Mouse (Mus musculus) kidney, postnatal 36 days (tissue): ENCODE data around the gene Bglap3.
"Not testable (repeated sequence)": the region's sequence is repeated elsewhere in the genome, so short reads cannot be mapped to it uniquely, and the experiment has no call there.

Experiments used
- DNase-seq, 2 experiments: peaks; one replicate each; pipeline ENCODE4 v3.0.0; 2021 to 2022; ENCODE audit warnings: mixed read lengths in 2 of 2

Gene Bglap3

GRCm38 (mm10) chr3:88376644-88377043 is 4.1 kb upstream of the Bglap3 start:
- not testable (repeated sequence) for DNase-seq

DNA sequence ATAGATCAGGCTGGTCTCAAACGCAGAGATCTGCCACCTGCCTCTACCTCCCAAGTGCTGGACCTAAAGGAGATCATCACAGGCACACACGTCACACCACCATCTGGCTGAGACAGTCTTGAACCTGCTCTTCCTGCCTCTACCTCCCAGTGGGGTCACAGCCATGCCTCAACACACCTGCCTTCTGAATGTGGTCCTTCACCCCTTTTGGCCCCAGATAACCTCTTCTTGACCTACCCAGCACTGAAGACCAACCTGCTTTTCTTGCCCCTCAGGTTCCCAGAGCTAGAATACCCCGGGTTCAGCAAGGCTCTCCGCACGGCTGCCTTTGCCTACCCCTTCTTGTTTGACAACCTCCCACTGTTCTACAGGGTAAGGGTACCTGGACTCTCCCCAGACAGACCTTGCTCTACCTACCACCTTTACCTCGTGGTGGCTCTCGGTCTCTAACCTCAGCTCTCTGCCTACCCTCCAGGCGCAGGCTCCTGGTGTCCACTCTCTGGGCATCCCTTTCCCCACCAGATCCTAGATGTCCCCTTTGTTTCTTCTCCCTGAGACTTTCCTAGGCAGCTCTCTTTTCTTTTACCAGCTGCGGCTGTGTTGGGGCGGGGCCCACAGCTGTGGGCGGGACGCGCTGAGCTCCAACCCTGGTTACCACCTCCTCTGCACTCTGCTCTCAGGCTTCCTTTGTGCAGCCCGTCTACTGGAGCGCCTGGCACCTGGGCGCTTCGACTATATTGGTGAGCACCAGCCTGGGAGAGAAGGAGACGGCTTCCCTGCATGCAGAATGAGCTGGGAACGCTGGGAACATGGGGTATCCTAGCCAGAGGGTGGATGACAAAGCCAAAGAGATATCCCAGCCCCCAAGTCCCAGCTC is 3.4 kb upstream of the Bglap3 start:
- peak; percentile 31 to 55 for DNase-seq

DNA sequence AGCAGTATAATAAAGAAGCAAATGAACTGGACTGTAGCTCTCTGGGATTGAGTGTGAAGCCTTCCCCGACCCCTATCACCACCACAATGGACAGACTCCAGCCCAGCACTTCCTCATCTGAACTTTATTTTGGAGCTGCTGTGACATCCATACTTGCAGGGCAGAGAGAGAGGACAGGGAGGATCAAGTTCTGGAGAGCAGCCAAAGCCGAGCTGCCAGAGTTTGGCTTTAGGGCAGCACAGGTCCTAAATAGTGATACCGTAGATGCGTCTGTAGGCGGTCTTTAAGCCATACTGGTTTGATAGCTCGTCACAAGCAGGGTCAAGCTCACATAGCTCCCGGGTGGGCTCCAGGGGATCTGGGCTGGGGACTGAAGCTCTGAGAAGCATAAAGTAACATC is 4.0 kb downstream of the Bglap3 start:
- not testable (repeated sequence) for DNase-seq

- DNase-seq: not testable (repeated sequence)
Observed at GRCm38 (mm10) chr3:88367517-88367916, 5.0 kb downstream of the Bglap3 start.

DNA sequence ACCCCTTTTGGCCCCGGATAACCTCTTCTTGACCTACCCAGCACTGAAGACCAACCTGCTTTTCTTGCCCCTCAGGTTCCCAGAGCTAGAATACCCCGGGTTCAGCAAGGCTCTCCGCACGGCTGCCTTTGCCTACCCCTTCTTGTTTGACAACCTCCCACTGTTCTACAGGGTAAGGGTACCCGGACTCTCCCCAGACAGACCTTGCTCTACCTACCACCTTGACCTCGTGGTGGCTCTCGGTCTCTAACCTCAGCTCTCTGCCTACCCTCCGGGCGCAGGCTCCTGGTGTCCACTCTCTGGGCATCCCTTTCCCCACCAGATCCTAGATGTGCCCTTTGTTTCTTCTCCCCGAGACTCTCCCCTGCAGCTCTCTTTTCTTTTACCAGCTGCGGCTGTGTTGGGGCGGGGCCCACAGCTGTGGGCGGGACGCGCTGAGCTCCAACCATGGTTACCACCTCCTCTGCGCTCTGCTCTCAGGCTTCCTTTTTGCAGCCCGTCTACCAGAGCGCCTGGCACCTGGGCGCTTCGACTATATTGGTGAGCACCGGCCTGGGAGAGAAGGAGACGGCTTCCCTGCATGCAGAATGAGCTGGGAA is 5.6 kb downstream of the Bglap3 start:
- peak; percentile 35 to 66 for DNase-seq

- no peak for DNase-seq
Observed at GRCm38 (mm10) chr3:88365705-88366361, 6.7 kb downstream of the Bglap3 start.

DNA sequence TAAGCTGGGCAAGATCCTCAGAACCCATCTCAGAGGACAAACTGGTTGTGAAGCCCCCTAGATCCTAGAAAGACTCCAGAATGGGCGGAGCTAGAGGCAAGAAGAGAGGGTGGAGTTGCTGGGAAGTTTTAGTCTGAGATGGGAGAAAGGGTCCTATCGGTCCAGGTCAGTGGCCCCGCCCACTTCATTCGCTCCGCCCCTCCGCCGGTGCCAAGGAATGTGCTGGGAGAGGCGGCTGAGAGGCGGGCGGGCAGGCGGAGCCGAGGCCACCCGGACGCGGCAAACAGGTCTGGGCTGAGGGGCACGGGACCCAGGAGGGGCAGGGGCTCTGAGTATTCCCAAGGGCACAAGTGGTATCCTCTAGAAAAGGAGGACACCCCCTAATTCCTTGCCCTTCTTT is 8.2 kb downstream of the Bglap3 start, which contains the start of gene Paqr6:
Paqr6 (plus strand) TSS at position 248 of the 400 bp plus-strand sequence.
- DNase-seq: peak; percentile 75 to 88

- no peak for DNase-seq
Observed at GRCm38 (mm10) chr3:88363700-88364099, 8.8 kb downstream of the Bglap3 start.

DNA sequence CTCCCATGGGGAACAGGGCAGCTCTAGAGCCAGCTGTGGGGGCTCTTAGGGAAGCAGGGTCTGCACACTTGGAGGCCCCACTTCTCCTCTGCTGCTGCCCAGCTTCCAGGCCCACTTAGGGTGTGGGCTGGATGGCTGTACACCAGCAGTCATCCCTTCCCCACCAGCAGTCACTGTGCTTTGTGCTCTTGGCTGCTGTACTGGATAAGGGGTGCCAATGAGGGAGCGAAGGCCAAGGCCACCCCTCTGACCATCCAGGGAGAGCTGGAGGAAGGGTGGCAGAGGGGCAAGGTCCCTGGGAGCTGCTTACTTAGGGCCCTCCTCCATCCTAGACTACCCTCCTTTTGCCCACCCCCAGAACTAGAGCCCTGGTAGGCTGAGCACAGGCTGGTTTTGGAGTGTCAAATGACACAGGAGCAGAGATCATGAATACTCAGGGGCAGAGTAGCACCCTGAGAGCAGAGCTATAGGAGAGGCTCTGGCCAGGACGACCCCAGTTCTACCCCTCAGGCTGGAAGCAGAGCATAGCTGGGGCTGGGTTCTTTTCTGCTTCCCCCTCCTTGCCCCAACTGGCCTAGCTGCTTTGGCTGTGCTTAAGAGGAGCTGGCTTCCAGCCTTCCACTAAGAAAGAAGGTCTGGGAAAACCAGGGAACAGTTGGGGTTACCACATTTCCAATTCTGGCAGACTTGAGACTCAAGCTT is 10.8 kb downstream of the Bglap3 start:
- DNase-seq: no peak

DNA sequence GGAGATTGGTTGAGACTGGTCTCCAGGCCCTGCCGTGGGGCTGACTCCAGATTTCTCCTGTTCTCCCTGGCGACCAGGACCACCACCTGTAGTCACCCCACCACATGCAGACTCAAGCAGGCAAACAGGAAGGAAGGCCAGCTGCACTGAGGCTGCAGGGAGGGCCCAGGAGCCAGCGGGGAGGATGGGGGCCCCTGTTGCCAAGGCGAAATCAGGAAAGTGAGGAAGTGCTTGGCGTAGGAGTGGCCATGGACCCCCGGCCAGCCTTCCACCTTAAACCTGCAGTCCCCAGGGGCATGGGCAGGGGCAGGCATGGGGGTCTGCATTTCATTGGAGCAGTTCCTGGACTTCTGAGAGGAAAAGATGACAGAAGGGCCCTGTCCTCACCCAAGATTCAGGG is 11.4 kb downstream of the Bglap3 start:
- DNase-seq: no peak

DNA sequence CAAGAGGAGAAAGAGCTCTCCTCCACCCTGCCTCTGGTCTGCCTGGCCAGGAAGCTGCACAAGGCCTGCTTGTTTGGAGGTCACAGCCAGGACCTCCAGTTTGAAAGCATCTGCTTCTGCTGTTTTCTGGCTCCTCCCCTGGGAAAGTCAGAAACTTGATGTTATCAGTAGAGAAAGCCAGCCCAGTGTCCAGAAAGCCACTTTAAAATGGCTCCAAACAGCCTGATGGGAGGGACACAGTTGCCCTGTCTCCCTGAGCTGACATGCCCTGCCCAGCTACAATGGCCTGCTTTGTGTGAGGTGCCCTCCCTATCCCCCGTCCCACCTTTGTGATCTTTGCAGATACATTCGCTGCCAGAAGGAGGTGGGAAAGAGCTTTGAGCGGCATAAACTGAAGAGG is 12.6 kb downstream of the Bglap3 start:
- no peak for DNase-seq

DNA sequence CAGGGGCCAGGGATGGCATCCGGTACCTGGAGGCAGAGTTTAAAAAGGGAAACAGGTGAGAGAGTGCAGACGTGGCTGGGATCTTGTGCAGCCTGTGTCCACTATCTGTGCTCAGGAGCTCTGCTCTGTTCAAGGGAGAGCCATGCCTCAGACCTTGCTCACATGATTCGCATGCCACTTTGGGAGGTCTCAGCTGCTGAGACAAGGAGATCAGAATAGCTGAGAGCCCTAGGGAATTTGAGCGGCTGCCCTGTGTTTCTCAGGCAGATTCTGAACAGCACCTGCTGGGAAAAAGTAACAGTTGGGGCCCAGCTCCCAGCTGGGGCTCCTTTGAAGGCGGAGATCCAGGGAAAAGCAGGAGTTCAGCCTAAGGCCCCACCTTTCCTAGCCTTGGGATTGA is 13.0 kb downstream of the Bglap3 start:
- DNase-seq: no peak

DNA sequence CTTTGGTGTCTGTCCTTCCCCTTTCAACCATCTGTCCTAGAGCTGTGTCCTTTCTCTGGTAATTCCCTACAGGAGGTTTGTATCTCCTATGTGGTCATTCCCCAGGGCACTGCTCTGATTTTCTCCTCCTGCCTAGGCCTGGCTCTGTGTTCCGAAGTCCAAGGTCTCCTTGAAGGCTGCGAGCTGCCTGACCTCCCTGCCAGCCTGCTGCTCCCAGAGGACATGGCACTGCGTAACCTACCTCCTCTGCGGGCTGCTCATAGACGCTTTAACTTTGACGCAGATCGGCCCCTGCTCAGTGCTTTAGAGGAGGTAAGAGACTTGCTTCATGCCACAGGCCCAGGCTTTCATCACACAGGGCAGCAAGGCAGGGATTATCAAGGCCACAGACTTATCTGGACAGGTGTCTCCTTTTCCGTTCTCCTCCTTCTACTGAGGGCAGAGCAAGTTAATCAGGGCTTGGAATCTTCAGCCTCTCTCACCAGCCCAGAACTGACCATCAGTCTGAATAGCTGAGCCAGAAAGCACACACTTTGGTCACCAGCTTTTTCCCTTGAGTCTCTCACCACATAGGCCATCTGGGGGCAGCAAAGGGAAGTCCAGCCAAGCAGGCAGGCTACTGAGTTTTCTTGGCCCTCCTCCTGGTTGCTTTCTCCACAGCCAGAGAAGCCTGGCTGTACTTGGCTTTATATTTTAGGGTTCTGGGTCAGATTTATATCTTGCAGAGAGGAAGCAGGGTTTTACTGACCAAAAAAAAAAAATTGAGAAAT is 18.0 kb downstream of the Bglap3 start:
- peak; percentile 48 to 55 for DNase-seq

- no peak for DNase-seq
Observed at GRCm38 (mm10) chr3:88352907-88353306, 19.6 kb downstream of the Bglap3 start.

GRCm38 (mm10) chr3:88350732-88351131 is 21.8 kb downstream of the Bglap3 start:
- no peak for DNase-seq

- DNase-seq: no peak
Observed at GRCm38 (mm10) chr3:88339006-88339405, 33.5 kb downstream of the Bglap3 start.

- no peak for DNase-seq
Observed at GRCm38 (mm10) chr3:88338316-88338715, 34.2 kb downstream of the Bglap3 start.

- DNase-seq: no peak
Observed at GRCm38 (mm10) chr3:88337367-88338020, 35.0 kb downstream of the Bglap3 start.

DNA sequence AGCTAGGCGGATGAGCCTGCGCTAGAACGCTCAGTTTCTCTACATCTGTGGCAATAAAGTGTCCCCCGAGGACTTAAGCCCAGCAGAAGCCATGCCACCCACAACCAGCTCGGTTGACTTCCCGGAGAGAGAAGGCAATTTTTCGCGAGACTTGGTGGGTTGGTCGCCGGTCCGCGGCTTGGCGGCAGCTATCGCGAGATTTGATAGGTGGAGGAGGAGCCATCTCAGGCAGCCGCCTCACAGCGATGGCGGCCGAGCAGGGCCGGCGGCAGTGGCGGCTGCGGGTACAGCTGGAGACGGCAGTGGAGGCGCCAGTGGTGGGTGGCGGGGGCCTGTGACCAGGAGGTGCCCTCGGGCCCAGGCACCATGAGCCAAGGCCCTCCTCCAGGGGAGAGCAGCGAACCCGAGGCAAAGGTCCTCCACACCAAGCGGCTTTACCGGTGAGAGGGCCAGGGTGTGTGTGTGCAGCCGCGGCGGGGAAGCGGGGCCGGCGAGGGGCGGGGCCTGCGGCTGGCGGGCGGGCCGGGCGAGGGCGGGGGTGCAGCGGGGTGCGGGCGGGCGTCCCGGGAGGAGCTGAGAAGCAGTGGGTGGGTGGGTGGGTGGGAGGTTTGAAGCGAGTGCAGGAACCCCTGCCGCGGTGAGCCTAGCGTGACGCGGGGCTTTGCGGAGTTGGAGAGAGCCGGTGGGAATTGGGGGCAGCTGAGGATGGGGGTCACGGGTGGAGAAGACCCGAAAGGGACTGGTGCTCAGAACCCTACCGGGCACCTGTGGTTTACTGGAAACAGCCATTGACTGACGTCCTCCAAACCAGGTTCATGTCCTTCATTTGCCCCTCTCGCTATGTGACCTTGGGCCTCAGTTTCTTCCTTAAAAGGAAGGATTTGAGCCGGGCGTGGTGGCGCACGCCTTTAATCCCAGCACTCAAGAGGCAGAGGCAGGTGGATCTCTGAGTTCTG is 36.2 kb downstream of the Bglap3 start, which contains the start of the genes Tmem79 and Smg5:
Tmem79 (minus strand) TSS at position 91 of the 956 bp plus-strand sequence.
Smg5 (plus strand) TSS at position 203 of the 956 bp plus-strand sequence.
- peak; percentile 97 for DNase-seq

DNA sequence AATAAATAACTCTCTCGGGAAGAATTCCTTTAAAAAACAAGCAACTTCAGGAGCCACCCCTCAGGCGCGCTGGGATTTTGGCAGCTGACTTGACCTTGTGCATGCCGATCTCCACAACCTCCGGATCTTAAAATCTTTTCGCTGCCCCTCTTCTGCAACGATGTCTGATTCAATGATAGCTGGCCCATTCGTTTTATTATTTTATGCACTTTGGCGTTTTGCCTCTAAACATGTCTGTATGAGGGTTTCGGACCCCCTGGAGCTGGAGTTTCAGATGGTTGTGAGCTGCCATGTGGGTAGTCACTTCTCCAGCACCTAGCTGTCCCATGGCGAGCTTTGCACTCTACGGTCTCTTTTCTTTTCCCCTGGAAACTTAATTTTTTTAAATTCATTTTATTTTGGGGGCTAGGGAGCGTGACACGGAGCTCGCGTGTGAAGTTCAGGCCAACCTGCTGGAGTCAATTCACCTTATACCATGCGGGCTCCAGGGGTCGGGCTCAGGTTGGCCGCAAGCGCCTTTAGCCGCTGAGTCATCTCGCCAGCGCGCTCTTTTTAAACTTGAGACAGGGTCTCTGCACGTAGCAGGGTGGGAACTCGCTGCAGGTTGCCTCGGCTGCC is 37.0 kb downstream of the Bglap3 start:
- DNase-seq: peak in 1 of 2 experiments; percentile 51
